Mouse (Mus musculus): ENCODE results near the gene H1foo.

Gene H1foo

GRCm38 (mm10) chr6:115944638-115945037 is at the start of gene H1foo:
TSS of gene H1foo (plus strand) at chr6:115944938.
- in situ Hi-C loops (cut with MboI; ENCODE audit: low sequenced_read_pairs), result no loop called here

- in situ Hi-C loops (cut with MboI; ENCODE audit: low sequenced_read_pairs), result loop anchor here (10.0 to 25.0 kb wide), 2 partner anchors 98 to 241 kb away; partner anchors contain the start of gene Plxnd1
Observed at GRCm38 (mm10) chr6:115896346-115896745, 48.4 kb upstream of the H1foo start.

GRCm38 (mm10) chr6:115897117-115897516 is 47.6 kb upstream of the H1foo start:
- in situ Hi-C loops (cut with MboI; ENCODE audit: low sequenced_read_pairs), result loop anchor here (10.0 to 25.0 kb wide), 2 partner anchors 98 to 240 kb away; partner anchors contain the start of gene Plxnd1

GRCm38 (mm10) chr6:115897926-115898520 is 46.7 kb upstream of the H1foo start:
- in situ Hi-C loops (cut with MboI; ENCODE audit: low sequenced_read_pairs), result loop anchor here (10.0 to 25.0 kb wide), 2 partner anchors 97 to 239 kb away; partner anchors contain the start of gene Plxnd1

GRCm38 (mm10) chr6:115901062-115901461 is 43.7 kb upstream of the H1foo start:
- in situ Hi-C loops (cut with MboI; ENCODE audit: low sequenced_read_pairs), result no loop called here

- in situ Hi-C loops (cut with MboI; ENCODE audit: low sequenced_read_pairs), result no loop called here
Observed at GRCm38 (mm10) chr6:115901489-115901931, 43.2 kb upstream of the H1foo start.

GRCm38 (mm10) chr6:115902545-115902944 is 42.2 kb upstream of the H1foo start:
- in situ Hi-C loops (cut with MboI; ENCODE audit: low sequenced_read_pairs), result no loop called here

GRCm38 (mm10) chr6:115905568-115905967 is 39.2 kb upstream of the H1foo start:
- in situ Hi-C loops (cut with MboI; ENCODE audit: low sequenced_read_pairs), result no loop called here

GRCm38 (mm10) chr6:115906455-115906854 is 38.3 kb upstream of the H1foo start:
- in situ Hi-C loops (cut with MboI; ENCODE audit: low sequenced_read_pairs), result no loop called here

- in situ Hi-C loops (cut with MboI; ENCODE audit: low sequenced_read_pairs), result no loop called here
Observed at GRCm38 (mm10) chr6:115906871-115907270, 37.9 kb upstream of the H1foo start.

GRCm38 (mm10) chr6:115908421-115908982 is 36.2 kb upstream of the H1foo start:
- in situ Hi-C loops (cut with MboI; ENCODE audit: low sequenced_read_pairs), result no loop called here

GRCm38 (mm10) chr6:115909052-115909451 is 35.7 kb upstream of the H1foo start:
- in situ Hi-C loops (cut with MboI; ENCODE audit: low sequenced_read_pairs), result no loop called here

GRCm38 (mm10) chr6:115909940-115910339 is 34.8 kb upstream of the H1foo start:
- in situ Hi-C loops (cut with MboI; ENCODE audit: low sequenced_read_pairs), result no loop called here

GRCm38 (mm10) chr6:115911763-115912162 is 33.0 kb upstream of the H1foo start:
- in situ Hi-C loops (cut with MboI; ENCODE audit: low sequenced_read_pairs), result no loop called here

- in situ Hi-C loops (cut with MboI; ENCODE audit: low sequenced_read_pairs), result no loop called here
Observed at GRCm38 (mm10) chr6:115913482-115913881, 31.3 kb upstream of the H1foo start.

- in situ Hi-C loops (cut with MboI; ENCODE audit: low sequenced_read_pairs), result no loop called here
Observed at GRCm38 (mm10) chr6:115914511-115915202, 30.1 kb upstream of the H1foo start.

- in situ Hi-C loops (cut with MboI; ENCODE audit: low sequenced_read_pairs), result no loop called here
Observed at GRCm38 (mm10) chr6:115915601-115916445, 28.9 kb upstream of the H1foo start.

- in situ Hi-C loops (cut with MboI; ENCODE audit: low sequenced_read_pairs), result no loop called here
Observed at GRCm38 (mm10) chr6:115916611-115917010, 28.1 kb upstream of the H1foo start.

GRCm38 (mm10) chr6:115918615-115919014 is 26.1 kb upstream of the H1foo start:
- in situ Hi-C loops (cut with MboI; ENCODE audit: low sequenced_read_pairs), result no loop called here

GRCm38 (mm10) chr6:115919876-115920275 is 24.9 kb upstream of the H1foo start:
- in situ Hi-C loops (cut with MboI; ENCODE audit: low sequenced_read_pairs), result no loop called here

GRCm38 (mm10) chr6:115924829-115925228 is 19.9 kb upstream of the H1foo start:
- in situ Hi-C loops (cut with MboI; ENCODE audit: low sequenced_read_pairs), result no loop called here
